Comparison of ENCODE assay signal across 9 mouse cellular contexts in the genomic region with DNA sequence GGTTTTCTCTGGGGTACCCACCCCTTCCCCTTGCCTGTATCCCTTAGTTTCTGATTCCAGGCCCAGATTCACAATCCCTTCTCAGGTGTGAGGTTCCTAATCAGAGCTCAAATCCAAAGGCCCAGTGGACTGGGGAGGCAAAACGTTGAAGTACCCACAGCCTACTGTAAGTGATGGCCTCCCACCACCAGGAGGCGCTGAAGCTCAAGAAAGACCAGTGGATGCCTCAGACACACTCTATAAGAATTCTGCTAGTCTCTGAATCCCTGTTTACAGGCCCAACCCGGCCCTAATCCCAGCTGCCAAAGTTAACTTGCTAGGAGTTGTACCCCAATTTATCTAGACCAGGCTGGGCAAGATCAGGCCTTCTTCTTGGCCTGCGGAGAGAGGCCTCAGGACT. TPM values are rescaled to one million over a fixed set of nuclear protein-coding genes. Genes with fewer than 3 reads are reported as not detected.
DNase-seq lines count a peak whose midpoint lies in the region; ATAC-seq lines count a peak whose summit lies in the region.
"Had no signal": no experiment of that assay in that cellular context is flagged by ENCODE, and none has a peak within 500 bp of the region (broad histone marks: within the 10 kb centered on the region; RNA-seq: fewer than 3 reads in every experiment).

No protein-coding gene starts in this region.

- no peak overlapping the region for H3K4me2 ChIP-seq in embryonic facial prominence, embryonic 11.5 days (ENCODE audit: low read depth, low read length)
- H3K4me2 ChIP-seq in midbrain, embryonic 11.5 days: no peak overlapping the region

- H3K27ac ChIP-seq in embryonic facial prominence, embryonic 11.5 days (replicated peaks; ENCODE audit: low read depth, low read length): no peak overlapping the region
- no peak overlapping the region for H3K27ac ChIP-seq in midbrain, embryonic 11.5 days (ENCODE audit: low read depth, low read length)

- intact Hi-C loops in heart, postnatal 14 days (cut with DNase I): loop anchor here (1.0 to 5.0 kb wide), 2 partner anchors 137 to 200 kb away; no protein-coding TSS in a partner anchor

- no peaks in the 10 kb centered on the region; the same call in 1 of the 2 replicates for H3K27me3 ChIP-seq in embryonic facial prominence, embryonic 11.5 days (ENCODE audit: control insufficient read depth, insufficient read depth, low read length)
- no peaks in the 10 kb centered on the region for H3K27me3 ChIP-seq in midbrain, embryonic 11.5 days (ENCODE audit: control insufficient read depth, insufficient read depth, low read length)

- ATAC-seq in embryonic facial prominence, embryonic 11.5 days (replicated peaks; ENCODE audit: insufficient number of reproducible peaks, low FRiP score, low TSS enrichment, low read depth): no peak
- no peak for ATAC-seq in midbrain, embryonic 11.5 days (ENCODE audit: low FRiP score)

- DNase-seq in heart, adult 18-20 months: peak; percentile 61 to 87
- no peak for DNase-seq in heart, adult 11 months
- peak; percentile 45 to 78 for DNase-seq in adrenal gland, postnatal 4 days (ENCODE audit: low spot score in 2 of 2)
- peak; percentile 89 for DNase-seq in embryonic facial prominence, embryonic 11.5 days (ENCODE audit: low spot score)
- DNase-seq in heart, postnatal 14 days: peak; percentile 80 to 87
- DNase-seq in left cerebral cortex, adult 18-20 months (ENCODE audit: low spot score in 2 of 2): peak; percentile 66 to 83
- DNase-seq in midbrain, embryonic 11.5 days (ENCODE audit: low spot score, missing footprints): peak; percentile 97
- DNase-seq in spleen, adult 18-20 months: peak; percentile 19 to 63

- no peak overlapping the region for H3K4me3 ChIP-seq in embryonic facial prominence, embryonic 11.5 days (ENCODE audit: low read depth, low read length)
- no peak overlapping the region for H3K4me3 ChIP-seq in midbrain, embryonic 11.5 days (ENCODE audit: low read depth, low read length)

- H3K9ac ChIP-seq in embryonic facial prominence, embryonic 11.5 days (replicated peaks; ENCODE audit: low read length): no peak overlapping the region
- H3K9ac ChIP-seq in midbrain, embryonic 11.5 days (ENCODE audit: low read length): no peak overlapping the region

- H3K36me3 ChIP-seq in embryonic facial prominence, embryonic 11.5 days (replicated peaks; ENCODE audit: control insufficient read depth, insufficient read depth, low read depth, low read length): no peaks in the 10 kb centered on the region
- no peaks in the 10 kb centered on the region for H3K36me3 ChIP-seq in midbrain, embryonic 11.5 days (ENCODE audit: control insufficient read depth, insufficient read depth, low read length)

- no peaks in the 10 kb centered on the region for H3K9me3 ChIP-seq in embryonic facial prominence, embryonic 11.5 days (replicated peaks; ENCODE audit: control insufficient read depth, low read length)
- no peaks in the 10 kb centered on the region for H3K9me3 ChIP-seq in midbrain, embryonic 11.5 days (ENCODE audit: control insufficient read depth, low read length)

- H3K4me1 ChIP-seq in embryonic facial prominence, embryonic 11.5 days (ENCODE audit: control insufficient read depth, insufficient read depth, low read length): no peaks in the 10 kb centered on the region
- peaks cover 7% of the 10 kb centered on the region for H3K4me1 ChIP-seq in midbrain, embryonic 11.5 days (ENCODE audit: control insufficient read depth, insufficient read depth, low read length)

- 35% methylated on average over 4 of the region's 4 CpGs for WGBS in embryonic facial prominence, embryonic 11.5 days
- 37% methylated on average over 4 of the region's 4 CpGs for WGBS in midbrain, embryonic 11.5 days

RNA-seq across cellular contexts. Expression of gene Otos, which starts 48.2 kb away (rescaled TPM):
- total RNA-seq in heart, adult 18-20 months (2021): not detected
- total RNA-seq in adrenal gland, postnatal 4 days (2021): under 1 TPM; 0.34 to 0.59 TPM
- polyA plus RNA-seq in embryonic facial prominence, embryonic 11.5 days (2014; fragmentation: Nextera tagmentation; extraction: Ambion mirVana): 0.25 TPM in 1 of 2 replicates, not detected in the other
- not detected for total RNA-seq in heart, postnatal 14 days (2021)
- not detected for total RNA-seq in left cerebral cortex, adult 18-20 months (2021)
- 0.08 TPM in 1 of 2 replicates, not detected in the other for polyA plus RNA-seq in midbrain, embryonic 11.5 days (2014; fragmentation: Nextera tagmentation; extraction: Ambion mirVana)
- polyA plus RNA-seq: lung, embryonic 16.5 days had no signal

RNA-seq across cellular contexts. Expression of gene Cops9, which starts 55.1 kb away (rescaled TPM):
- total RNA-seq in heart, adult 18-20 months (2021): 100 to 1,000 TPM; 229 to 251 TPM
- 100 to 1,000 TPM; 292 to 315 TPM for total RNA-seq in adrenal gland, postnatal 4 days (2021)
- polyA plus RNA-seq in embryonic facial prominence, embryonic 11.5 days (2014; fragmentation: Nextera tagmentation; extraction: Ambion mirVana): 307 and 343 TPM in 2 replicates
- total RNA-seq in heart, postnatal 14 days (2021): 100 to 1,000 TPM; 217 to 236 TPM
- total RNA-seq in left cerebral cortex, adult 18-20 months (2021): 100 to 1,000 TPM; 214 to 225 TPM
- polyA plus RNA-seq in midbrain, embryonic 11.5 days (2014; fragmentation: Nextera tagmentation; extraction: Ambion mirVana): 354 and 411 TPM in 2 replicates
